Mouse (Mus musculus) olfactory bulb, adult 2 months (tissue): ENCODE measurements around the gene Arl15.

Experiments used
- CTCF ChIP-seq: fragments of 200-500 bp; IDR thresholded peaks from 2 replicates; pipeline ENCODE4 v1.5.1; 2012; ENCODE audit warnings: low read depth, mild to moderate bottlenecking, low read length, moderate library complexity; ENCODE audit not compliant: insufficient read depth
- POLR2A ChIP-seq: fragments of 200-500 bp; IDR thresholded peaks from 2 replicates; pipeline ENCODE4 v1.6.1; 2012; ENCODE audit warnings: mild to moderate bottlenecking, low read depth, low read length, moderate library complexity; ENCODE audit not compliant: insufficient read depth

- no peak for TF ChIP-seq CTCF
- no peak for TF ChIP-seq POLR2A
Observed at GRCm38 (mm10) chr13:113938561-113938960, 144.3 kb downstream of the Arl15 start.
